Mouse (Mus musculus): Measurements from ENCODE around the gene Glipr1.

Gene Glipr1

GRCm38 (mm10) chr10:111960459-111960858 lies 42.0 kb downstream of the Glipr1 start:
- no peak for DNase-seq (ENCODE audit: low spot score in 2 of 2)

- no peak for DNase-seq (ENCODE audit: low spot score in 2 of 2)
Measured at GRCm38 (mm10) chr10:111959353-111959752, 43.1 kb downstream of the Glipr1 start.

- DNase-seq (ENCODE audit: low spot score in 2 of 2): no peak
Measured at GRCm38 (mm10) chr10:111958046-111958421, 44.4 kb downstream of the Glipr1 start.

- DNase-seq (ENCODE audit: low spot score in 2 of 2): peak; percentile 21 to 63
Measured at GRCm38 (mm10) chr10:111957271-111958045, 45.0 kb downstream of the Glipr1 start.

DNA sequence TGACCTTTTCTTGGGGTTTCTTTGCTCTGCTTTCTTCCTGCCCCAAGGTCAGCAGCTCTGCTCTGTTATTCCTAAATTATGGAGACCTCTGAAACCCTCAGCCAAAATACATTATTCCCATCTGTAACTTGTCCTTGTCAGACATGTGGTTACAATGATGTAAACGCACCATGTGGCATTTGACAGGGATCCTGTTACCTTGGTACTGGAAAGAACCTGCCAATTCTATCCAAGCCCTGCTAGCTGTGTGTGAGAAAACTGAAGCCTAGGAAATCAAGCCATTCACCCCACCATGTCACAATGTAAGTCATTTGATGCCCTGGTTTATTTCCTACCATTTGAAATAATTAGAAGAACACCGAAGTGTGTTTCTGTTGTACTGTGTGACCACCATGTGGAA lies 46.6 kb downstream of the Glipr1 start:
- no peak for DNase-seq (ENCODE audit: low spot score in 2 of 2)

- DNase-seq (ENCODE audit: low spot score in 2 of 2): no peak
Measured at GRCm38 (mm10) chr10:111949008-111949407, 53.4 kb downstream of the Glipr1 start.

DNA sequence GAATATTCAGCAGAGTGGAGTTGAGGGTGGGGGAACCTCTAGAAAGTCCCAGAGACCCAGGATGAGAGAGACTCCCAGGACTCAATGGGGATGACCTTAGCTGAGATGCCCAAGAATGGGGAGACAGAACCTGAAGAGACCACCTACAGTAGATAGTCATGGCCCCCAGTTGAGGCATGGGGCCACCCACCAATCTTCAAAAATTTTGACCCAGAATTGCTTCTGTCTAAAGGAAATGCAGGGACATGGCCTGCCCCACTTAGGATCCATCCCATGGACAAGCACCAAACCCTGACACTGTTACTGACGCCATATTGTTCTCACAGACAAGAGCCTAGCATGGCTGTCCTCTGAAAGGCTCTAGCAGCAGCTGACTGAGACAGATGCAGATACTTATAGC lies 54.4 kb downstream of the Glipr1 start:
- no peak for DNase-seq (ENCODE audit: low spot score in 2 of 2)

DNA sequence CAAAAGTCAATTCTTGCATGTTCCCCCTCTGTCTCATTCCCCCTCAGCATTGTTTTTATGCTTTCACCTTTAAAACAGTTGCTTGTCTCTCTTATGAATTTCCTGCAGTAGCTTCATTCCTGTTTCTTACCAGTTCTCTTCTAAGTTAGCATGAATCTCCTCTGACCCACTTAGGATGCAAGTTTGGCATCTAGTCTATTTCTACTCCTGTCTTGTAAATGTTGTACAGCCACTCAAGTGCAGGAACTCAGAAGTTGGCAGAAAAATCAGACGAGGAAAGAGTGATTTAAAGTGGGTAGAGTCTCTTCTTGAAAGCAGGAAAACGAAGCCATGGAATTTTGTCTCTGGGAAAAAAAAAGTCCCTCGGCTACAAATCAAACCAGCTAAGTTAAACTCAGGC lies 56.9 kb downstream of the Glipr1 start:
- DNase-seq (ENCODE audit: low spot score in 2 of 2): no peak

DNA sequence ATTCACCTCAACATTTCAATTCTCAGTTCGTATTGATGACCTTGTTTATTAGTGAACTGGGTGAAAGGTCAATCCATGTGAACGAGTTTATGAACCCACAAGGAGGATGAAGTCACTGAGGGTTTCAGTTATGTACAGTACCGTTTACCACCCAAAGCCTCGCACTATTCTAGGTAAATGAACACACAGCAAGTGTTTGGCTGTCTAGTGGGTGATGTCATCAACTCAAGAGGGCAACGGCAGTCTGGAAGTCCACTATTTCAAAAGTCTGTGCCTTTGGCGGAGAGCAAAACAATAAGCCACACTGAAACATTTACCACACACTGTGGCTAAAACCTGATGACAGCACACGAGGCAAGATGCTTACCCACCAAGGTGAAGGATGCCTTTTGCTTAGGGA lies 59.4 kb downstream of the Glipr1 start:
- no peak for DNase-seq (ENCODE audit: low spot score in 2 of 2)

DNA sequence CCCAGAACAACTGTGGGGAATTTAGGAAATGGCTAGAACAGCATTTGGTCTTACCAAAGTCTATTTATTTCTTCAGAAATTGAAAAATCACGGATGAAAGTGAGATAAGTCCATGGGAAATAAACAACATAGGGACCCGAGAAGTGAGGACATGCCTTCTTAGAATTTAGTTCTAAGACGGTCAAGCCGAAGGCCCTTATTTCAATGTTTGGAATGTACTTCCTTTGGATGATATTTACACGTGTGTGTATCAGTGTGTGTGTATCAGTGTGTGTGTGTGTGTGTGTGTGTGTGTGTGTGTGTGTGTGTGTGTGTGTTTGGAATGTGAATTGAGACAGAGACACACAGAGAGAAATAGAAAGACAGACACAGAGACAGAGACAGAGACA lies 65.3 kb downstream of the Glipr1 start:
- DNase-seq (ENCODE audit: low spot score in 2 of 2): no peak

DNA sequence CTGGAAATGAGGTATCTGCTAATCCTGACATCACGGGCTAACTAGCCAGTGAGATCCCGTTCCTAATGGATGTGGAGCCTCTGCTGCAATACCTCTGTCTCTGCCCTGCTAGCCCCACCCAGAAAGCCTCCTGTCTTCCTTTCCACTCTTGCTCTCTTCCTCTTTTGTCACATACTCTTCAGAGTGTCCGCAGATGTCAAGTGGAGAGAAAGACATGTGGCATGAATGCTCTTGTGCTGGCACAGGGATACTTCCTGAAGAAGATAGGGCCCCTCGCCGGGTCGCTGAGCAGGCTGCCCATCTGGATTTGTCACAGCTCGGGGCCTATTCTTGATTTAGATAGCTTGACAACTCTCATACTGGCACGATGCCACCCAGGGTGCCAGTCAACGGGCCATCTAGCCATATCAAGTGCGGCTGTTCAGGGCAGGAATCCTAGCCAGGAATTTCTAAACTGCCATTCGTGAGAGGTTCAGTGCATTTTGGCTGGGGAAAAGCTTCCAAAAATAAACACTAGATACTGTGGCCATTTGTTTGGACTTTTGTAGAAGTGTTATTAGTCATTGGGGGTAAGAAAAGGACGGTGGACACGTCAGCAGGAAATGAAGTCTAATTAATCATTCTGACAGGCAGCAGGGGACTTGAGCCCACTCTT lies 65.8 kb downstream of the Glipr1 start:
- no peak for DNase-seq (ENCODE audit: low spot score in 2 of 2)

GRCm38 (mm10) chr10:111936021-111936420 lies 66.4 kb downstream of the Glipr1 start:
- DNase-seq (ENCODE audit: low spot score in 2 of 2): no peak

All from spleen, postnatal 10 days (tissue).